Comparison of ENCODE assay signal across 9 mouse cellular contexts in genomic region chr11:96872441-96873379, GRCm38 (mm10). TPM values are rescaled to one million over a fixed set of nuclear protein-coding genes. Genes with fewer than 3 reads are reported as not detected.
DNase-seq lines count a peak whose midpoint lies in the region; ATAC-seq and TF ChIP-seq lines count a peak whose summit lies in the region.
"Had no signal": no experiment of that assay in that cellular context is flagged by ENCODE, and none has a peak within 500 bp of the region (broad histone marks: within the 10 kb centered on the region; RNA-seq: fewer than 3 reads in every experiment).

No protein-coding gene starts in this region.

- H3K27ac ChIP-seq in kidney, embryonic 14.5 days (ENCODE audit: low read depth, low read length): peak overlapping the region; percentile 43; the same call in 1 of the 2 replicates
- H3K27ac ChIP-seq in hindbrain, embryonic 11.5 days (ENCODE audit: low read depth, low read length): peak overlapping the region; percentile 100

- H3K4me2 ChIP-seq in kidney, embryonic 14.5 days (replicated peaks; ENCODE audit: low read depth, low read length): no peak overlapping the region; the same call in 1 of the 2 replicates
- peak overlapping the region; percentile 34 for H3K4me2 ChIP-seq in hindbrain, embryonic 11.5 days (replicated peaks; ENCODE audit: low read depth, low read length)
- peak overlapping the region; percentile 72 for H3K4me2 ChIP-seq in myocyte (ENCODE audit: low read depth)

- ATAC-seq in kidney, embryonic 14.5 days (ENCODE audit: low FRiP score, low TSS enrichment): peak; percentile 21; the same call in 1 of the 2 replicates
- ATAC-seq in common myeloid progenitor, adult 5-6 weeks (replicated peaks; ENCODE audit: low read depth, poor library complexity, severe bottlenecking): 0 out of 2 replicates have a peak, but pooled peaks have one; percentile 16
- ATAC-seq in hindbrain, embryonic 11.5 days (ENCODE audit: low FRiP score): peak; percentile 12; the same call in 1 of the 2 replicates
- ATAC-seq: Patski had no signal

- 12% methylated on average over 24 of the region's 24 CpGs for WGBS in kidney, embryonic 14.5 days
- whole genome bisulfite sequencing in hindbrain, embryonic 11.5 days: 2% methylated on average over 24 of the region's 24 CpGs

- H3ac ChIP-seq in myocyte (ENCODE audit: control insufficient read depth, insufficient read length): no peak overlapping the region

- H3K27me3 ChIP-seq in kidney, embryonic 14.5 days (ENCODE audit: control insufficient read depth, insufficient read depth, low read length): peaks cover 6% of the 10 kb centered on the region; the same call in 1 of the 2 replicates
- no peaks in the 10 kb centered on the region for H3K27me3 ChIP-seq in hindbrain, embryonic 11.5 days (ENCODE audit: control insufficient read depth, insufficient read depth, low read length)
- H3K27me3 ChIP-seq in myocyte (ENCODE audit: control insufficient read depth, insufficient read depth, insufficient read length): no peaks in the 10 kb centered on the region

- no peaks in the 10 kb centered on the region for H3K36me3 ChIP-seq in kidney, embryonic 14.5 days (ENCODE audit: control insufficient read depth, insufficient read depth, low read length)
- no peaks in the 10 kb centered on the region for H3K36me3 ChIP-seq in hindbrain, embryonic 11.5 days (ENCODE audit: control insufficient read depth, insufficient read depth, low read length)
- no peaks in the 10 kb centered on the region for H3K36me3 ChIP-seq in myocyte (ENCODE audit: control insufficient read depth, insufficient read depth)

- peaks cover 20% of the 10 kb centered on the region for H3K4me1 ChIP-seq in kidney, embryonic 14.5 days (ENCODE audit: control insufficient read depth, insufficient read depth, low read length)
- H3K4me1 ChIP-seq in hindbrain, embryonic 11.5 days (replicated peaks; ENCODE audit: control insufficient read depth, insufficient read depth, low read length): peaks cover 31% of the 10 kb centered on the region

- no peaks in the 10 kb centered on the region for H3K79me2 ChIP-seq in myocyte (ENCODE audit: control insufficient read depth, insufficient read depth)

- intact Hi-C loops in heart, postnatal 14 days (cut with DNase I): loop anchor here (5.0 kb wide), 1 partner anchor 155 kb away; the partner anchor contains the start of gene Scrn2

- no peak for DNase-seq in kidney, adult 11 months
- peak; percentile 74 for DNase-seq in hindbrain, embryonic 11.5 days (ENCODE audit: low spot score)
- DNase-seq in cerebellum, adult 8-10 months: no peak
- no peak for DNase-seq in ovary, postnatal 14 days (ENCODE audit: low spot score)
- DNase-seq in heart, postnatal 14 days: no peak

- no peak for TF ChIP-seq POLR2A in myocyte (IDR thresholded peaks at IDR 0.05; ENCODE audit: insufficient read length, low read depth)

- H3K9me3 ChIP-seq in kidney, embryonic 14.5 days (ENCODE audit: control insufficient read depth, low read length): no peaks in the 10 kb centered on the region
- H3K9me3 ChIP-seq in hindbrain, embryonic 11.5 days (ENCODE audit: control insufficient read depth, low read length): no peaks in the 10 kb centered on the region

- no peak overlapping the region for H3K4me3 ChIP-seq in kidney, embryonic 14.5 days (ENCODE audit: low read length)
- peak overlapping the region; percentile 15; the same call in 1 of the 2 replicates for H3K4me3 ChIP-seq in hindbrain, embryonic 11.5 days (ENCODE audit: low read depth, low read length)
- H3K4me3 ChIP-seq in myocyte: peak overlapping the region; percentile 13

- H3K9ac ChIP-seq in kidney, embryonic 14.5 days (ENCODE audit: low read depth, low read length): no peak overlapping the region
- peak overlapping the region; percentile 76 for H3K9ac ChIP-seq in hindbrain, embryonic 11.5 days (ENCODE audit: low read depth, low read length)

TF ChIP-seq in myocyte, 11 proteins besides CTCF, POLR2A, EP300 and RAD21:
- TF ChIP-seq REST (IDR thresholded peaks at IDR 0.05; ENCODE audit: insufficient read depth, insufficient read length) (no peak), POLR2AphosphoS2 (IDR thresholded peaks at IDR 0.05; ENCODE audit: insufficient read length, low read depth) (no peak), E2F4 (IDR thresholded peaks at IDR 0.05; ENCODE audit: insufficient read depth) (no peak), SRF (IDR thresholded peaks at IDR 0.05; ENCODE audit: control insufficient read depth, insufficient read length, low read depth) (no peak), MYOG (IDR thresholded peaks at IDR 0.05; ENCODE audit: control insufficient read depth in 1 of 3, insufficient read depth in 1 of 3, insufficient read length in 2 of 3, low read depth in 2 of 3) (no peak), TCF3 (IDR thresholded peaks at IDR 0.05; ENCODE audit: insufficient read length, low read depth) (no peak), MAX (IDR thresholded peaks at IDR 0.05; ENCODE audit: low read depth) (no peak), TCF12 (IDR thresholded peaks at IDR 0.05; ENCODE audit: insufficient read depth, poor library complexity, severe bottlenecking) (no peak), USF1 (IDR thresholded peaks at IDR 0.05; ENCODE audit: low read depth) (no peak), MYOD1 (IDR thresholded peaks at IDR 0.05; ENCODE audit: control insufficient read depth in 1 of 3, insufficient read length in 2 of 3, low read depth in 2 of 3) (no peak), CEBPB (IDR thresholded peaks at IDR 0.05; ENCODE audit: insufficient read depth, poor library complexity, severe bottlenecking) (no peak)

RNA-seq across cellular contexts. Expression of gene Copz2, which starts 23.0 kb away (rescaled TPM):
- 94.7 and 106 TPM in 2 replicates for polyA plus RNA-seq in kidney, embryonic 14.5 days (2014; fragmentation: Nextera tagmentation; extraction: Ambion mirVana)
- total RNA-seq in common myeloid progenitor, adult 5-6 weeks (2017): 1.6 and 8.9 TPM in 2 replicates
- 49.6 and 62.8 TPM in 2 replicates for polyA plus RNA-seq in hindbrain, embryonic 11.5 days (2014; fragmentation: Nextera tagmentation; extraction: Ambion mirVana)
- 120 TPM for polyA plus RNA-seq in myocyte (2012; fragmentation: generic; extraction: Trizol)
- 10 to 100 TPM; 34.6 to 35.8 TPM for total RNA-seq in heart, postnatal 14 days (2021)

RNA-seq across cellular contexts. Expression of gene Nfe2l1, which starts 42.9 kb away (rescaled TPM):
- polyA plus RNA-seq in kidney, embryonic 14.5 days (2014; fragmentation: Nextera tagmentation; extraction: Ambion mirVana): 37.3 and 43.2 TPM in 2 replicates
- 43.3 and 48.5 TPM in 2 replicates for total RNA-seq in common myeloid progenitor, adult 5-6 weeks (2017)
- 27.9 and 35.2 TPM in 2 replicates for polyA plus RNA-seq in hindbrain, embryonic 11.5 days (2014; fragmentation: Nextera tagmentation; extraction: Ambion mirVana)
- 518 TPM for polyA plus RNA-seq in myocyte (2012; fragmentation: generic; extraction: Trizol)
- 100 to 1,000 TPM; 346 to 358 TPM for total RNA-seq in heart, postnatal 14 days (2021)

RNA-seq across cellular contexts. Expression of gene Cdk5rap3, which starts 43.6 kb away (rescaled TPM):
- 66.9 and 69.1 TPM in 2 replicates for polyA plus RNA-seq in kidney, embryonic 14.5 days (2014; fragmentation: Nextera tagmentation; extraction: Ambion mirVana)
- total RNA-seq in common myeloid progenitor, adult 5-6 weeks (2017): 38.2 and 47.8 TPM in 2 replicates
- 95.5 and 98.2 TPM in 2 replicates for polyA plus RNA-seq in hindbrain, embryonic 11.5 days (2014; fragmentation: Nextera tagmentation; extraction: Ambion mirVana)
- polyA plus RNA-seq in myocyte (2012; fragmentation: generic; extraction: Trizol): 65.8 TPM
- total RNA-seq in heart, postnatal 14 days (2021): 10 to 100 TPM; 22.3 to 23.3 TPM

RNA-seq across cellular contexts. Expression of gene Prr15l, which starts 55.2 kb away (rescaled TPM):
- 33.7 and 36.3 TPM in 2 replicates for polyA plus RNA-seq in kidney, embryonic 14.5 days (2014; fragmentation: Nextera tagmentation; extraction: Ambion mirVana)
- 0.58 TPM in 1 of 2 replicates, not detected in the other for total RNA-seq in common myeloid progenitor, adult 5-6 weeks (2017)
- 0.82 and 1.1 TPM in 2 replicates for polyA plus RNA-seq in hindbrain, embryonic 11.5 days (2014; fragmentation: Nextera tagmentation; extraction: Ambion mirVana)
- 0.07 TPM for polyA plus RNA-seq in myocyte (2012; fragmentation: generic; extraction: Trizol)
- total RNA-seq in heart, postnatal 14 days (2021): 1 to 10 TPM in 1 of 2 experiments, under 1 TPM in 1; 0.88 to 1.8 TPM

Comparison
In these comparisons a context has a peak if more than half of its experiments do, and no peak if none do; other contexts are left out.
1. RNA of gene Nfe2l1, which starts 42.9 kb away (polyA plus RNA-seq): 518 TPM in myocyte (single experiment); 37.3 to 43.2 TPM in kidney, embryonic 14.5 days and 27.9 to 35.2 TPM in hindbrain, embryonic 11.5 days; every median in the first group is over 10 times any median in the second.
2. Peak in every context shown above with its lines, with median percentiles within 50 percentile points of each other: ATAC-seq.